Mouse (Mus musculus) spleen, adult 2 months (tissue): Measurements from ENCODE around the gene Agmat. TPM values are rescaled to one million over a fixed set of nuclear protein-coding genes. Genes with fewer than 3 reads are reported as not detected.

ENCODE experiments used
- DNase-seq, 2 experiments: peaks; one replicate each; pipeline versions ENCODE4 v3.0.0 to v3.0.0-alpha.2; 2012 to 2021; ENCODE audit warnings: low spot score in 2 of 2, low read depth in 1 of 2
- H3K27ac ChIP-seq: fragments of 200-500 bp; 2 replicates; pipeline ENCODE4 v1.5.1; 2012; ENCODE audit warnings: low read length, inconsistent platforms; ENCODE audit not compliant: insufficient read depth
- H3K27me3 ChIP-seq: fragments of 200-500 bp; 2 replicates; pipeline ENCODE4 v1.6.1; 2012; ENCODE audit warnings: mild to moderate bottlenecking, moderate library complexity, low read length, inconsistent platforms; ENCODE audit not compliant: control insufficient read depth, insufficient read depth
- H3K36me3 ChIP-seq: fragments of 200-500 bp; 2 replicates; pipeline ENCODE4 v1.6.1; 2012; ENCODE audit warnings: mild to moderate bottlenecking, low read length, inconsistent platforms; ENCODE audit not compliant: control insufficient read depth, insufficient read depth
- H3K4me1 ChIP-seq: fragments of 200-500 bp; 2 replicates; pipeline ENCODE4 v1.6.1; 2011; ENCODE audit warnings: inconsistent platforms; ENCODE audit not compliant: control insufficient read depth, insufficient read depth, insufficient read length
- H3K4me3 ChIP-seq: fragments of 200-500 bp; 2 replicates; pipeline ENCODE4 v1.5.1; 2011; ENCODE audit warnings: mild to moderate bottlenecking, inconsistent platforms; ENCODE audit not compliant: insufficient read depth, insufficient read length; ENCODE audit errors: extremely low read depth
- CTCF ChIP-seq: fragments of 200-500 bp; IDR thresholded peaks from 2 replicates; pipeline ENCODE4 v1.5.1; 2011; ENCODE audit warnings: mild to moderate bottlenecking, inconsistent platforms; ENCODE audit not compliant: insufficient read depth, insufficient read length, insufficient replicate concordance; ENCODE audit errors: extremely low read depth
- POLR2A ChIP-seq: fragments of 200-500 bp; IDR thresholded peaks from 2 replicates; pipeline ENCODE4 v1.6.1; 2011; ENCODE audit warnings: low read depth, low read length, inconsistent platforms
- WGBS: fragments of 180-500 bp; shearing (Covaris S2); methylation state at CpG from one replicate; pipeline ENCODE4 v1.1.7; 2018; 5-methylcytosine and 5-hydroxymethylcytosine counted together
- polyA plus RNA-seq: library from polyadenylated mRNA; depleted of rRNA; stranded (reverse); fragments of >200 nt; gene quantifications from 2 replicates; pipeline ENCODE4 v1.2.3, GENCODE M21; 2012; rRNA removed

Gene Agmat
- polyA plus RNA-seq: 0.15 and 0.18 TPM in 2 replicates

- TF ChIP-seq CTCF: no peak
- TF ChIP-seq POLR2A: no peak
- DNase-seq: no peak
- no peaks in the 10 kb centered on the region for H3K36me3 ChIP-seq
- H3K27me3 ChIP-seq: 0 out of 2 replicates have a peak, but pooled peaks cover 2% of the 10 kb centered on the region
- no peaks in the 10 kb centered on the region for H3K4me1 ChIP-seq
- WGBS: 55% methylated on average over 25 of the region's 25 CpGs
- H3K4me3 ChIP-seq: no peak within 1 kb of the TSS
- no peak within 1 kb of the TSS for H3K27ac ChIP-seq
Observed at GRCm38 (mm10) chr4:141746578-141747346, at the start of gene Agmat. Gene Agmat, plus strand, starts transcription at chr4:141746672.

DNA sequence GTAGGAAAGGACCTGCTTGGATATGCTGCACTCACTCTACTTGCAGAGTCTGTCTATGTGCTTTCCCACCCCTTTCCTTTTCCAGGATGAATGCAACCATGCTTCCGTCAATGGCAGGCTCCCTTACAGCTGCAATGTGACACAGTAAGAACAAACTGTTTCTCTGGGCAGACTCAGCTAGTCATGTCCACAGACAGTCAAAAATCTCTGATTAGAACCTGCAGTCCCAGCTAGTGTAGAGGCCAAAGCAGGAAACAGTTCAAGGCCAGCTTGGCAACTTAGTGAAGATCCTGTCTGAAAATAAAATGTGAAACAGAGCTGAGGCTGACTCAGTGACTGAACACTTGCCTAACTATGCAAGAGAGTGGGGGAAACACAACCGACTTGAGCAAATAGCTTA, 41.8 kb upstream of the Agmat start:
- peaks cover 53% of the 10 kb centered on the region for H3K36me3 ChIP-seq
- WGBS: 91% methylated on average over 2 of the region's 2 CpGs
- TF ChIP-seq POLR2A (no peak), CTCF (no peak)
- no peak overlapping the region for H3K4me3 ChIP-seq
- no peak for DNase-seq
- no peak overlapping the region for H3K27ac ChIP-seq
- no peaks in the 10 kb centered on the region for H3K27me3 ChIP-seq
- H3K4me1 ChIP-seq: no peaks in the 10 kb centered on the region

DNA sequence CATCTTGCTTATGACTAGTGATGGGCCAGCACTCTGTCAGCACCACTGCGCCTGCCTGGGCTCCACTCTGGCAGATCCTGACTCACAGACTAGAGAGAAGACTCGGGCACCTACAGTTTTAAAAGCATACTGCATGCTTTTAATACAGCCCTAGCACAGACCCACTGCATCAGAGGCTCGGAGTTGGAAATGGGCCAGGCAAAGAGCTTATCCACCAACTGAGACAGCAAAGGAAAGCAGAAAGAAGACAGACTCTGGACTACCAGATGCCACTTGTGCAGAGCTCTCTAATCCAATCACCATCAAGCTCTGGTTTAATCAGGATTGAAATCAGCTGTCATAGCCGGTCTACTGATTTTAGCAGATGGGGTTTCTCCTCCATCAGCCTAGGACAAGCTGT, 41.1 kb upstream of the Agmat start:
- no peak for DNase-seq
- no peak for TF ChIP-seq POLR2A
- TF ChIP-seq CTCF: no peak
- Histone ChIP-seq H3K4me3 (no peak overlapping the region), H3K27ac (no peak overlapping the region), H3K36me3 (peaks cover 52% of the 10 kb centered on the region), H3K27me3 (no peaks in the 10 kb centered on the region), H3K4me1 (no peaks in the 10 kb centered on the region)
- 93% methylated on average over 4 of the region's 4 CpGs for WGBS

GRCm38 (mm10) chr4:141708005-141708404, 38.5 kb upstream of the Agmat start:
- TF ChIP-seq CTCF (no peak), POLR2A (no peak)
- no peaks in the 10 kb centered on the region for H3K27me3 ChIP-seq
- peaks cover 52% of the 10 kb centered on the region for H3K36me3 ChIP-seq
- H3K4me3 ChIP-seq: no peak overlapping the region
- H3K27ac ChIP-seq: no peak overlapping the region
- no peak for DNase-seq
- no peaks in the 10 kb centered on the region for H3K4me1 ChIP-seq
- 93% methylated on average over 7 of the region's 7 CpGs for WGBS

GRCm38 (mm10) chr4:141708971-141709370, 37.5 kb upstream of the Agmat start:
- no peak overlapping the region for H3K27ac ChIP-seq
- DNase-seq: no peak
- no peaks in the 10 kb centered on the region for H3K27me3 ChIP-seq
- no peak overlapping the region for H3K4me3 ChIP-seq
- peaks cover 6% of the 10 kb centered on the region; the same call in 1 of the 2 replicates for H3K4me1 ChIP-seq
- 95% methylated on average over 2 of the region's 2 CpGs for WGBS
- TF ChIP-seq CTCF: no peak
- TF ChIP-seq POLR2A: no peak
- H3K36me3 ChIP-seq: peaks cover 52% of the 10 kb centered on the region

DNA sequence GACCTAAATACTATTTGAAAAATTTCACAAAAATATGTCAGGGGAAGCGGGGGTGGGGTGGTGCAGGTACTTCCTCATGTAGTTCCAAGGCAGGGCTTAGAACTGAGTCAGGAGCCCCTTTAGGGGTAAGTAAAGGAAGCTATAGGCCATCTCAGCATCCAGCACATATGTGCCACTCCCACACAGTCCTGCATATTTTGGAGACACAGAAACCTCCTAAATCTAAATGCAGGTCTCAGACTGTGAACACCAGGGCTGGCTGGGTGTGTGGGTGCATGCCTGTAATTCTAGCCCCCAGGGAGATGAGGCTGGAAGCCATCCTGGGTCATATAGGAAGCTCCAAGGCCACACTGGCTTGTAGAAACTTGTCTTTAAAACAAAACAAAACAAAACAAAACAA, 35.2 kb upstream of the Agmat start:
- no peaks in the 10 kb centered on the region for H3K27me3 ChIP-seq
- H3K4me1 ChIP-seq: peaks cover 16% of the 10 kb centered on the region; the same call in 1 of the 2 replicates
- no peak overlapping the region for H3K27ac ChIP-seq
- peaks cover 32% of the 10 kb centered on the region for H3K36me3 ChIP-seq
- WGBS: 95% methylated on average over 1 of the region's 1 CpGs
- DNase-seq: no peak
- TF ChIP-seq POLR2A (no peak), CTCF (no peak)
- H3K4me3 ChIP-seq: no peak overlapping the region

GRCm38 (mm10) chr4:141713598-141714142, 32.8 kb upstream of the Agmat start:
- Histone ChIP-seq H3K27ac (peak overlapping the region; percentile 49; the same call in 1 of the 2 replicates), H3K4me3 (no peak overlapping the region), H3K36me3 (peaks cover 16% of the 10 kb centered on the region), H3K4me1 (peaks cover 23% of the 10 kb centered on the region; the same call in 1 of the 2 replicates), H3K27me3 (no peaks in the 10 kb centered on the region)
- DNase-seq: no peak
- TF ChIP-seq CTCF: no peak
- no peak for TF ChIP-seq POLR2A
- WGBS: 33% methylated on average over 5 of the region's 5 CpGs
